Mouse (Mus musculus): ENCODE data around the gene Polm.

- no peak for TF ChIP-seq CTCF (IDR thresholded peaks at IDR 0.05; ENCODE audit: borderline replicate concordance, control insufficient read depth, extremely low read depth, insufficient read depth, low read length, poor library complexity)
- TF ChIP-seq POLR2A (IDR thresholded peaks at IDR 0.05; ENCODE audit: control insufficient read depth, extremely low read depth, insufficient read depth, low read length, poor library complexity) = no peak
Observed at GRCm38 (mm10) chr11:5843131-5843530, 5.3 kb upstream of the Polm start.

Data from thymus, adult 2 months (tissue).